Mouse (Mus musculus) neural tube, embryonic 12.5 days (tissue): ENCODE results near the gene Iffo1. TPM values are rescaled to one million over a fixed set of nuclear protein-coding genes. Genes with fewer than 3 reads are reported as not detected.

ENCODE experiments used
- ATAC-seq: fragments of 200-750 bp; cut with Nextera tagmentation; 2 replicates; pipeline ENCODE4 v1.8.0; 2017; ENCODE audit warnings: low read depth, mild to moderate bottlenecking, moderate TSS enrichment, moderate library complexity; ENCODE audit not compliant: low FRiP score
- H3K27ac ChIP-seq: fragments of 300-500 bp; sonication (generic); 2 replicates; pipeline ENCODE4 v1.5.1; 2016
- H3K27me3 ChIP-seq: fragments of 300-500 bp; sonication (generic); replicated peaks from 2 replicates; pipeline ENCODE4 v1.6.1; 2016; ENCODE audit warnings: mild to moderate bottlenecking
- H3K36me3 ChIP-seq: fragments of 300-500 bp; sonication (generic); 2 replicates; pipeline ENCODE4 v1.6.1; 2016; ENCODE audit warnings: mild to moderate bottlenecking
- H3K4me1 ChIP-seq: fragments of 300-500 bp; sonication (generic); 2 replicates; pipeline ENCODE4 v1.6.1; 2016
- H3K4me2 ChIP-seq: fragments of 300-500 bp; sonication (generic); replicated peaks from 2 replicates; pipeline ENCODE4 v1.6.1; 2016; ENCODE audit warnings: mild to moderate bottlenecking
- H3K4me3 ChIP-seq: fragments of 300-500 bp; sonication (generic); 2 replicates; pipeline ENCODE4 v1.5.1; 2016
- H3K9ac ChIP-seq: fragments of 300-500 bp; sonication (generic); 2 replicates; pipeline ENCODE4 v1.6.1; 2016; ENCODE audit warnings: mild to moderate bottlenecking
- H3K9me3 ChIP-seq: fragments of 300-500 bp; sonication (generic); 2 replicates; pipeline ENCODE4 v1.6.1; 2016; ENCODE audit warnings: mild to moderate bottlenecking
- WGBS: fragments of 180-500 bp; shearing (Covaris S2); methylation state at CpG from one replicate; pipeline ENCODE4 v1.1.7; 2016; 5-methylcytosine and 5-hydroxymethylcytosine counted together
- polyA plus RNA-seq: library from polyadenylated mRNA; unstranded; fragments of >200 nt; fragmentation: Nextera tagmentation; extraction: Ambion mirVana; gene quantifications from 2 replicates; pipeline ENCODE4 v1.2.1, GENCODE M21; 2016

Iffo1 gene
- polyA plus RNA-seq, 1 experiment from 2014 or later, result 22.6 TPM

- H3K27me3 ChIP-seq, result no peaks in the 10 kb centered on the region
- WGBS, result 1% methylated on average over 34 of the region's 35 CpGs
- peak; percentile 67 for ATAC-seq
- H3K4me3 ChIP-seq, result peak overlapping the region; percentile 80
- peak overlapping the region; percentile 80 for H3K27ac ChIP-seq
- H3K9ac ChIP-seq, result peak overlapping the region; percentile 94
- peaks cover 32% of the 10 kb centered on the region for H3K36me3 ChIP-seq
- H3K4me1 ChIP-seq, result peaks cover 49% of the 10 kb centered on the region
- peak overlapping the region; percentile 93 for H3K4me2 ChIP-seq
- H3K9me3 ChIP-seq, result no peaks in the 10 kb centered on the region
Measured at GRCm38 (mm10) chr6:125145479-125145951, 474 bp downstream of the Iffo1 start.

DNA sequence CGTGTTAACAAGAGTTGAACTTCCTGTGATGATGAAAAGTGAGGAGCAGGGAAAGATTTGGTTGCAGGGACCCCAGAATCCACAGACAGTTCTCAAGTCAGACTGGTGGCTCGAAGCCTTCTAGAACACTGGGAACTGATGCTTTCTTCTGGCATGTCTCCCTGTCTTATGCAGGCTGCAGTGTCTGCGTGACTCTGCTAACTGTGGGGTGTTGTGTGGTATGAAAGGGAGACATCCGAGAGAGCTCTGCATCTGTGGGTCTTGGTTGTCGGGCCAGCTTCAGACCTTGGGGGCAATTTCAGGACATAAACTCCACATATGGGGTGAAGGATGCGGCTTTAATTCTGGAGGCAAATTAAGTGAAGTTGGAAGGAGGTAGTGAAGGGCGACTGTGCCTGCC lies 1.1 kb downstream of the Iffo1 start:
- H3K4me1 ChIP-seq, result peaks cover 49% of the 10 kb centered on the region
- H3K9ac ChIP-seq, result peak overlapping the region; percentile 94
- peak overlapping the region; percentile 93 for H3K4me2 ChIP-seq
- no peaks in the 10 kb centered on the region for H3K9me3 ChIP-seq
- ATAC-seq, result no peak
- 0 out of 2 replicates have a peak overlapping the region, but pooled peaks have one; percentile 80 for H3K27ac ChIP-seq
- 50% methylated on average over 7 of the region's 7 CpGs for WGBS
- no peaks in the 10 kb centered on the region for H3K27me3 ChIP-seq
- peaks cover 29% of the 10 kb centered on the region for H3K36me3 ChIP-seq
- H3K4me3 ChIP-seq, result peak overlapping the region; percentile 80

DNA sequence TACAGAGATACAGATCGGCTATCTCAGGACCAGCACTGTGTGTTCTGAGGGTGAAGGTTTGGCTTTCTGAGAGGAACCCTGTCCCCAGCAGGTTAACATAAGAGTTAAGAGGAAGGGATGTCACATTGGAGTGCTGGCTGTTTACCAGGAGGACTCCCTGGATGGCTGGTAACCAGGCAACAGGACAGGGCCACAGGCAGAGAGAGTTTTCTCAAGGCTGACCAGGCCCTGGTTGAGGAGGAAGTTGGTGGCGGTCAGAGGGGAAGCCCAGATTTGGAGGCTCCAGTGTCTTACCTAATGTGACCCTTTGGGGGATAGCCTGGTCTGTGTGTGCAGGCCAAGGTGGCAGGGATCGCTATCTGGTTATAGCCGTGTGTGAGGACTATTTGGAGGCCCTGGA lies 1.8 kb downstream of the Iffo1 start:
- Histone ChIP-seq H3K4me2 (peak overlapping the region; percentile 93), H3K27me3 (no peaks in the 10 kb centered on the region), H3K4me1 (peaks cover 49% of the 10 kb centered on the region), H3K36me3 (peaks cover 28% of the 10 kb centered on the region), H3K9ac (peak overlapping the region; percentile 94), H3K4me3 (0 out of 2 replicates have a peak overlapping the region, but pooled peaks have one; percentile 80), H3K9me3 (no peaks in the 10 kb centered on the region), H3K27ac (no peak overlapping the region)
- 77% methylated on average over 4 of the region's 4 CpGs for WGBS
- no peak for ATAC-seq

DNA sequence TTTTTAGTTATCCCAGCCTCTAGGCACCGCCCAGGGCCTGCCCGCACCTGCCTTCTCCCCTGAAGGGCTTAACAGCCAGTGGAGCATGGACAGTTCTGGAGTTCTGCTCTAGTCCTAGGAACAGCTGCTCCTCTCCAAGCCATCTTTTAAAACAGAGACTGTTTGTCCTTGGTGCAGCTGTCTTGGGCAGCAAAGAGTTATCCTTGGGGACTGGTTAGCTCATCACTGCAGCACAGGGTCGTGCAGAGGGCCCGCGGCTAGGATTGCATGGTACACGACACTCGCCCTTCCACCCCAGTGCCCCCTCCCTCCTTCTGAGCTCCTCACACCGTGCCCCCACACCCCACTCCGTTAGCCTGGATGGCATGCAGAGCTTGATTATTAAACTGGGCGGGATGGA lies 2.3 kb downstream of the Iffo1 start:
- no peak overlapping the region; the same call in 1 of the 2 replicates for H3K27ac ChIP-seq

GRCm38 (mm10) chr6:125148251-125148925 lies 3.3 kb downstream of the Iffo1 start:
- WGBS, result 73% methylated on average over 18 of the region's 18 CpGs
- no peak overlapping the region; the same call in 1 of the 2 replicates for H3K4me3 ChIP-seq
- H3K9ac ChIP-seq, result 0 out of 2 replicates have a peak overlapping the region, but pooled peaks have one; percentile 1
- peak overlapping the region; percentile 41 for H3K4me2 ChIP-seq
- no peaks in the 10 kb centered on the region for H3K9me3 ChIP-seq
- H3K27ac ChIP-seq, result no peak overlapping the region
- no peaks in the 10 kb centered on the region for H3K27me3 ChIP-seq
- H3K36me3 ChIP-seq, result peaks cover 28% of the 10 kb centered on the region
- peaks cover 52% of the 10 kb centered on the region for H3K4me1 ChIP-seq
- no peak for ATAC-seq

More for the DNA sequence above, 2.3 kb downstream of the Iffo1 start:
- peaks cover 26% of the 10 kb centered on the region for H3K36me3 ChIP-seq
- peak overlapping the region; percentile 93 for H3K4me2 ChIP-seq
- H3K27me3 ChIP-seq, result no peaks in the 10 kb centered on the region
- peak overlapping the region; percentile 94; the same call in 1 of the 2 replicates for H3K9ac ChIP-seq
- ATAC-seq, result no peak
- no peaks in the 10 kb centered on the region for H3K9me3 ChIP-seq
- H3K4me3 ChIP-seq, result 0 out of 2 replicates have a peak overlapping the region, but pooled peaks have one; percentile 80
- peaks cover 49% of the 10 kb centered on the region for H3K4me1 ChIP-seq
- WGBS, result 61% methylated on average over 10 of the region's 10 CpGs

DNA sequence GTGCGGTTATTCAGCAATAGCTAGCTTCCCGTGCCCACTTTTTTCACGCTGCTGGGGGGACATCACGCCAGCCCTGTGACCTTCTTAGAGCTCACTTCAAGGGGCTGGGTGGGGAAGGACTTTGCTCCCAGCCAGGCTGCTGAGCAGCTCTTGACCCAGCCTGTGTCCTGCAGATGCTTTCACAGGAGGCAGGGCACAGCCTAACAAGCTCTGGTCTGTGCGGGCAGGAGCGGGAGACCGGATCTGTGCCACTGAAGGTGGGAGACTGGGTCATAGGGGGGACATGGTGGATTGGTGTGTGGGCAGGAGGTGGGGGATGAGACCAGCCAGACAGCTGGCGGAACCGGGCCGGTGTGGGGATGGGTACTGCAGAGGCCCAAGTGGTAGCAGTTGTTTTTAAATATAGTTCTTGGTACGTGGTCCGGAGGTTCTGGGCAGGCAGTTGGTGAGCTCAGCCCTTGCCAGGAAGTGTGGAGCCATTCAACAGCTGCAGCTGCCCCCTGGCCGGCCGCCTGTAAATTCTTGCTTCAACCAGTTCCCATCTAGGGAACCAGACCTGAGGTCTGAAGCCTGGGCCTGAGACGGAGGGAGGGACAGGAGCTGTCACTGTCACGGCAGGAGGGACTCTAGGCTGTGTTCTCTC lies 4.0 kb downstream of the Iffo1 start:
- H3K9ac ChIP-seq, result 0 out of 2 replicates have a peak overlapping the region, but pooled peaks have one; percentile 35
- H3K27ac ChIP-seq, result no peak overlapping the region

GRCm38 (mm10) chr6:125149569-125149950 lies 4.5 kb downstream of the Iffo1 start:
- H3K36me3 ChIP-seq, result peaks cover 31% of the 10 kb centered on the region
- H3K27ac ChIP-seq, result no peak overlapping the region
- H3K4me3 ChIP-seq, result no peak overlapping the region
- no peaks in the 10 kb centered on the region for H3K27me3 ChIP-seq
- WGBS, result 70% methylated on average over 7 of the region's 7 CpGs
- H3K9ac ChIP-seq, result no peak overlapping the region
- no peak overlapping the region; the same call in 1 of the 2 replicates for H3K4me2 ChIP-seq
- H3K9me3 ChIP-seq, result no peaks in the 10 kb centered on the region
- ATAC-seq, result no peak
- H3K4me1 ChIP-seq, result peaks cover 46% of the 10 kb centered on the region

More for the DNA sequence above, 4.0 kb downstream of the Iffo1 start:
- no peak overlapping the region for H3K4me3 ChIP-seq
- H3K4me2 ChIP-seq, result peak overlapping the region; percentile 41
- H3K27me3 ChIP-seq, result no peaks in the 10 kb centered on the region
- peaks cover 30% of the 10 kb centered on the region for H3K36me3 ChIP-seq
- peaks cover 51% of the 10 kb centered on the region for H3K4me1 ChIP-seq
- no peak for ATAC-seq
- H3K9me3 ChIP-seq, result no peaks in the 10 kb centered on the region
- 85% methylated on average over 16 of the region's 16 CpGs for WGBS

DNA sequence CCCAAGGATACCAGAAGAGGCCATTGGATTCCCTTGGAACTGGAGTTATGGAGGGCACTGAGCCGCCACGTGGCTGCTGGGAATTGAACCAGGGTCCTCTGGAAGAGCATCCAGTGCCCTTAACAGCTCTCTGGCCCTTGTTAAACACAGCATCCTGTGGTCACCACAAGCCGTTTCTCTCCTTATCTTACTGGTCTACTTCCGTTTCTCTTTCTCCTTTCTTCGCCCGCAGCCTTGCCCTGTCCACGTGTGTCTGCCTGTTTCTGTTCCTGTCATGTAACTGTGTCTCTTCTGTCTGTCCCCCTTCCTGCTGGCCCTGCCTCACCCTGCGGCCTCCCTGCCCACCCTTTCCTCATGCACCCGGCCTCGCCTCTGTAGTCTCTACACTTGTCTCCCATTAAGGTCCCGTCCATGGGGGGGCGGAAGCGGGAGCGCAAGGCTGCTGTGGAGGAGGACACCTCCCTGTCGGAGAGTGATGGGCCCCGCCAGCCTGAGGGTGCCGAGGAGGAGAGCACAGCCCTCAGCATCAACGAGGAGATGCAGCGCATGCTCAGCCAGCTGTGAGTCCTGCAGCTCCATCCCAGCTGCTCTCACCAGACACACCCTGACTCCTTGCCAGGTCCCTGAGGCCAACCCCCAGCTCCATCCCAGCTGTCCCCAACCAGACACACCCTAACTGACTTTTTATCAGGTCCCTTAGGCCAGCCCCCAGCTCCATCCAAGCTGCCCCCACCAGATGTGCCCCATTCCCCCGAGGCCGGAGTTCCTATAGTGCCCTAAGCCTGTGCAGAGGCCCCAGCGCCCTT lies 7.4 kb downstream of the Iffo1 start:
- peaks cover 34% of the 10 kb centered on the region for H3K4me1 ChIP-seq
- no peak overlapping the region for H3K9ac ChIP-seq
- H3K36me3 ChIP-seq, result peaks cover 34% of the 10 kb centered on the region
- H3K27me3 ChIP-seq, result no peaks in the 10 kb centered on the region
- no peak for ATAC-seq
- H3K4me2 ChIP-seq, result no peak overlapping the region
- no peaks in the 10 kb centered on the region for H3K9me3 ChIP-seq
- no peak overlapping the region for H3K4me3 ChIP-seq
- no peak overlapping the region for H3K27ac ChIP-seq
- WGBS, result 86% methylated on average over 22 of the region's 22 CpGs

- no peak for ATAC-seq
- H3K9me3 ChIP-seq, result no peaks in the 10 kb centered on the region
- no peaks in the 10 kb centered on the region for H3K27me3 ChIP-seq
- no peak overlapping the region for H3K27ac ChIP-seq
- WGBS, result 86% methylated on average over 5 of the region's 5 CpGs
- H3K4me1 ChIP-seq, result peaks cover 32% of the 10 kb centered on the region
- no peak overlapping the region for H3K9ac ChIP-seq
- H3K4me2 ChIP-seq, result no peak overlapping the region
- no peak overlapping the region for H3K4me3 ChIP-seq
- H3K36me3 ChIP-seq, result peaks cover 34% of the 10 kb centered on the region
Measured at GRCm38 (mm10) chr6:125153018-125153389, 8.0 kb downstream of the Iffo1 start.

GRCm38 (mm10) chr6:125153682-125154081 lies 8.6 kb downstream of the Iffo1 start:
- no peak for ATAC-seq
- Histone ChIP-seq H3K4me2 (no peak overlapping the region), H3K36me3 (peaks cover 38% of the 10 kb centered on the region), H3K9me3 (no peaks in the 10 kb centered on the region), H3K9ac (no peak overlapping the region), H3K4me1 (peaks cover 26% of the 10 kb centered on the region), H3K4me3 (no peak overlapping the region), H3K27ac (no peak overlapping the region), H3K27me3 (no peaks in the 10 kb centered on the region)
- WGBS, result 90% methylated on average over 4 of the region's 4 CpGs

DNA sequence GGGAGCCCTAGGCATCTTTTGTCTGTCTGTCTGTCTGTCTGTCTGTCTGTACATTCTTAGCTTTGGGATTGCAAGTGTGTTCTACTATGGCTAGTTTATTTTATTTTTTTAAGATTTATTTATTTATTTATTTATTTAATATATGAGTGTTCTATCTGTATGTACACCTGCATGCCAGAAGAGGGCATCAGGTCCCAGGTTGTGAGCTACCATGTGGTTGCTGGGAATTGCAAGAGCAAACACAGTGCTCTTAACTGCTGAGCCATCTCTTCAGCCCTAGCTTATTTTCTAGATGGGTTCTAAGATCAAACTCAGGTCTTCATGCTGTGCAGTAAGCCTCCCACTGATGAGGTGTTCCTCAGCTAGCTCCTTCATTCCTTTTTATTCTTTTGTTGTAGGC lies 9.5 kb downstream of the Iffo1 start:
- H3K36me3 ChIP-seq, result peaks cover 46% of the 10 kb centered on the region
- H3K27ac ChIP-seq, result no peak overlapping the region
- H3K9ac ChIP-seq, result no peak overlapping the region

DNA sequence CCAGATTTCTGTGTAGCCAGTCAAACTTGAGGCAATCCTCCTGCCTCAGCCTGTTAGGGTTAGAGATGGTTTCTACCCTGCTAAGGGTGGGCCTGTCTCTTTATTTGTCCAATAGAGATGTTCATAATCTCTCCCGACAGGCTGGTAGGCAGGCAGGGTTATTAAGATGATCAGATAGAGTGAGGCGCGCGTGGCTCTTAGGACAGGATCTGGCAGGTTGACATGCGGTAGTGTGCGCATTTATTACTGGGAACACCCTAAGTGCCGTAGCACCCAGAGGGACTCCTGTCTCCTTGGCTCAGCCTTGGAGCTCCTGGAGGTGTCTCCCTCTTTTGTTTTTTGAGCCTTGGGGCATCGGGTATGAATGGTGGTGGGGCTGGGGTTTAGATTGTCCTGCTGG lies 10.2 kb downstream of the Iffo1 start:
- peaks cover 54% of the 10 kb centered on the region for H3K36me3 ChIP-seq
- 92% methylated on average over 8 of the region's 8 CpGs for WGBS
- H3K27me3 ChIP-seq, result no peaks in the 10 kb centered on the region
- H3K9ac ChIP-seq, result no peak overlapping the region
- H3K4me2 ChIP-seq, result no peak overlapping the region
- no peak overlapping the region for H3K4me3 ChIP-seq
- H3K27ac ChIP-seq, result no peak overlapping the region
- no peak for ATAC-seq
- H3K9me3 ChIP-seq, result no peaks in the 10 kb centered on the region
- H3K4me1 ChIP-seq, result peaks cover 20% of the 10 kb centered on the region

More for the DNA sequence above, 9.5 kb downstream of the Iffo1 start:
- no peaks in the 10 kb centered on the region for H3K27me3 ChIP-seq
- H3K4me3 ChIP-seq, result no peak overlapping the region
- no peak overlapping the region for H3K4me2 ChIP-seq
- peaks cover 20% of the 10 kb centered on the region for H3K4me1 ChIP-seq
- no peak for ATAC-seq
- H3K9me3 ChIP-seq, result no peaks in the 10 kb centered on the region
